Mouse (Mus musculus) forebrain, embryonic 11.5 days (tissue): ENCODE results near the gene Mrpl51. TPM values are rescaled to one million over a fixed set of nuclear protein-coding genes. Genes with fewer than 3 reads are reported as not detected.

ENCODE experiments used
- ATAC-seq: fragments of 200-750 bp; cut with Nextera tagmentation; replicated peaks from 2 replicates; pipeline ENCODE4 v1.8.0; 2017; ENCODE audit warnings: moderate TSS enrichment; ENCODE audit not compliant: low FRiP score
- DNase-seq: peaks from one replicate; pipeline ENCODE4 v3.0.0-alpha.2; 2017; ENCODE audit warnings: low spot score
- H3K27ac ChIP-seq: fragments of 300-500 bp; sonication (generic); 2 replicates; pipeline ENCODE4 v1.5.1; 2014; ENCODE audit warnings: low read depth, low read length
- H3K27me3 ChIP-seq: fragments of 300-500 bp; sonication (generic); 2 replicates; pipeline ENCODE4 v1.6.1; 2014; ENCODE audit warnings: mild to moderate bottlenecking, low read length, mixed read lengths; ENCODE audit not compliant: control insufficient read depth, insufficient read depth
- H3K36me3 ChIP-seq: fragments of 300-500 bp; sonication (generic); 2 replicates; pipeline ENCODE4 v1.6.1; 2014; ENCODE audit warnings: mild to moderate bottlenecking, low read length, moderate library complexity, mixed read lengths; ENCODE audit not compliant: control insufficient read depth, insufficient read depth
- H3K4me1 ChIP-seq: fragments of 300-500 bp; sonication (generic); replicated peaks from 2 replicates; pipeline ENCODE4 v1.6.1; 2014; ENCODE audit warnings: low read length, mixed read lengths; ENCODE audit not compliant: control insufficient read depth, insufficient read depth
- H3K4me2 ChIP-seq: fragments of 300-500 bp; sonication (generic); 2 replicates; pipeline ENCODE4 v1.6.1; 2014; ENCODE audit warnings: low read depth, mild to moderate bottlenecking, low read length, moderate library complexity, mixed read lengths; ENCODE audit not compliant: severe bottlenecking
- H3K4me3 ChIP-seq: fragments of 300-500 bp; sonication (generic); 2 replicates; pipeline ENCODE4 v1.5.1; 2014; ENCODE audit warnings: low read depth, low read length
- H3K9ac ChIP-seq: fragments of 300-500 bp; sonication (generic); 2 replicates; pipeline ENCODE4 v1.6.1; 2014; ENCODE audit warnings: low read length
- H3K9me3 ChIP-seq: fragments of 300-500 bp; sonication (generic); 2 replicates; pipeline ENCODE4 v1.6.1; 2016; ENCODE audit warnings: low read length, mixed read lengths; ENCODE audit not compliant: control insufficient read depth
- WGBS: fragments of 180-500 bp; shearing (Covaris S2); extraction: QIAGEN DNeasy Blood & Tissue Kit; methylation state at CpG from one replicate; pipeline ENCODE4 v1.1.7; 2014; 5-methylcytosine and 5-hydroxymethylcytosine counted together
- polyA plus RNA-seq: library from polyadenylated mRNA; unstranded; fragments of >200 nt; fragmentation: Nextera tagmentation; extraction: Ambion mirVana; gene quantifications from 2 replicates; pipeline ENCODE4 v1.2.1, GENCODE M21; 2014

Mrpl51 gene
- 195 and 197 TPM in 2 replicates for polyA plus RNA-seq

DNA sequence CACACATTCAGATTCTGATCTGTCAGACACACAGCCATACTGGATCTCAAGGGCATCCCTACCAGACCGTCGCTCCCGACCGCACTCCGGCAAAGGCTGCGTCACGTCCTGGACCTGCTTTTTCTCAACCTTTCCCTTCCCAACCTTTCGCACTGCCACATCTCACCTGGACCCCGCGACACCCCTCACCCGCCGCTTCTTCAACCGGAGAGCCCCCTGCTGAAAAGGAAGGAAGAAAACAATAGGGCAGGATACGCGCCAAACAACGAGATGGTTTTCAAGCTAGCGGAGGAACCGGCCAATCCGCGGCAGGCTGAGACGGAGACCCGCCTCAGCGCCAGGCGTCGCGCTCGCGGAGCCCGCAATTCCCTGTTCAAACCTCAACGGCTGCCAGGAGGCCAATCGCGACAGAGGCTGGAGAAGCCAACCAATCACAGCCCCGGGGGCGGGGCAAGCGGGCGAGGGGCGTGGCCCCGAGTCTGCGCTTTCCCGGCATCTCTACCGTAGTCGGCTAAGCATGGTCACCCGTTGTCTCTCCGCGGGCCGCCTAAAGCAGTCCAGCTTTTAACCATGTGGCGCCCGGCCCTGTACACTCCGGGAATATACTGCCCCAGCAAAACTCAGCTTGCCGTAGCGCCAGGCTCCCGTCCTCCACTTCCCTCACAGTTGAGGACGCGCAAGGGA is at the start of gene Mrpl51, which contains the start of gene Ncapd2:
Gene Mrpl51, plus strand, starts transcription at position 470 of the 684 bp plus-strand sequence.
Gene Ncapd2, minus strand, starts transcription at position 370 of the 684 bp plus-strand sequence.
- Histone ChIP-seq H3K4me1 (peaks cover 5% of the 10 kb centered on the region; the same call in 1 of the 2 replicates), H3K4me3 (peak within 1 kb of the TSS; percentile 68), H3K4me2 (peak within 1 kb of the TSS; percentile 86), H3K27me3 (no peaks in the 10 kb centered on the region), H3K27ac (peak within 1 kb of the TSS; percentile 100), H3K9me3 (no peaks in the 10 kb centered on the region), H3K36me3 (peaks cover 20% of the 10 kb centered on the region; the same call in 1 of the 2 replicates), H3K9ac (peak within 1 kb of the TSS; percentile 92)
- under 1% methylated on average over 54 of the region's 54 CpGs for WGBS
- ATAC-seq (peak; percentile 96), DNase-seq (peak; percentile 99)

DNA sequence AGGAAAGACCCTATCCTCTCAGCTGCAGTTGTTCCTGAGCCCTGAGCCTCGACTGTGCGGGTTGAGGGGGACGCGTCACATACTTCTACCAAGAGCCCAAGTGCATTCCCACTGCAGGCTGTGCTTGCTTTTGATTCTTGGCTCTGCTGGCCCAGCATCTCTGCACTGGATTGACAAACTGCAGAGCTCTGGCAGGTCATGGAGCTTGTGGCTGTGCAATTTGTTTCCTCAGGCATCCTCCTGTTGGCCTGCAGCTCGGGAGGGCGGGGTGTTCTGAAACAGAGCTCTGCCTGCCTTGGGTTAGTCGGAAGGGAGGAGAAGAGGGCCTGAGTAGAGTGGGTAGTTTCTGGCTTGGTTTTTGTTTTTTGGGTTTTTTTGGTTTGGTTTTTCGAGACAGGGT is 49.2 kb upstream of the Mrpl51 start:
- H3K4me1 ChIP-seq = peaks cover 12% of the 10 kb centered on the region
- H3K9ac ChIP-seq = no peak overlapping the region
- no peak overlapping the region for H3K27ac ChIP-seq
- no peaks in the 10 kb centered on the region for H3K9me3 ChIP-seq
- no peaks in the 10 kb centered on the region for H3K27me3 ChIP-seq
- H3K36me3 ChIP-seq = peaks cover 27% of the 10 kb centered on the region; the same call in 1 of the 2 replicates
- 93% methylated on average over 8 of the region's 8 CpGs for WGBS
- no peak overlapping the region for H3K4me3 ChIP-seq
- no peak overlapping the region for H3K4me2 ChIP-seq
- DNase-seq (no peak), ATAC-seq (no peak)

DNA sequence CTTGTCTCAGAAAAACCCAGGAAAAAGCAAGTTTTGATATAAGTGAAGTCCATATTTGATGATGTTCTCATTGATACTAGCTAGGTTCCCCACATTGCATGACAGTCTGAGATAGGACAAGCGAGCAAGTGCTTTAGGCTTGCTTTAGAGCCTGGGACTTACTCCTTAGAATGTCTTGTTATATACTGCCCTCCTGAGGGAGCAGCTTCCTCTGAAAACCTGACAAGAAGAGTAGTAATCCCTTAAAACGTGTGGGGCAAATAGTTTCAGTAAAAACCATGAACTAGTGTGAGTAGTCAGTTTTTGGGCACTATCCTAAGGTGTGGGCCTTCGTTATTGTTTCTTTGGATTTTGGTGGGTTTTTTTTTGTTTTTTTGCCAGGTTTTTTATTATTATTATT is 48.5 kb upstream of the Mrpl51 start:
- Histone ChIP-seq H3K36me3 (peaks cover 26% of the 10 kb centered on the region; the same call in 1 of the 2 replicates), H3K9ac (no peak overlapping the region), H3K27ac (no peak overlapping the region), H3K4me3 (no peak overlapping the region), H3K4me1 (peaks cover 12% of the 10 kb centered on the region), H3K4me2 (no peak overlapping the region), H3K27me3 (no peaks in the 10 kb centered on the region), H3K9me3 (no peaks in the 10 kb centered on the region)
- DNase-seq (no peak), ATAC-seq (no peak)
- 85% methylated on average over 3 of the region's 3 CpGs for WGBS

DNA sequence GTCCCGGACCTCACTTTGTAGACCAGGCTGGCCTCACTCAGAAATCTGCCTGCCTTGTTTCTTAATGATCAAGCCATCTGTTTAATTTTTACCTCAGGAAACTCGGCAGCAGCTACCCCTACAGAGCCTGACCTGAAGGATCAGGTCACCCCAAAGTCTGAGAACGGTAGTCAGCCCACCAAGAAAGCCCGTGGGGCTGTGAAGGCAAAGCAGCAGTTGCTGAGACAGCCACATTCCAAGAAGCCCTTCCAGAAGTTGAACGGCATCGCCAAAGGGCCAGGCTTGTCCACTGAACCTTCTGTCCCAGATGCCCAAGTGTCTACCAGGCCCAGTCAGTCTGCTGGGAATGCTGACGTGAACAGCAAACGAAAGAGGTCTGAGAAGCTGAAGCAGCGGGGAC is 47.7 kb upstream of the Mrpl51 start:
- no peaks in the 10 kb centered on the region for H3K27me3 ChIP-seq
- H3K36me3 ChIP-seq = peaks cover 21% of the 10 kb centered on the region; the same call in 1 of the 2 replicates
- H3K27ac ChIP-seq = no peak overlapping the region
- no peak overlapping the region for H3K4me2 ChIP-seq
- H3K4me1 ChIP-seq = peaks cover 12% of the 10 kb centered on the region
- ATAC-seq (no peak), DNase-seq (no peak)
- no peak overlapping the region for H3K9ac ChIP-seq
- no peaks in the 10 kb centered on the region for H3K9me3 ChIP-seq
- WGBS = 89% methylated on average over 9 of the region's 9 CpGs
- H3K4me3 ChIP-seq = no peak overlapping the region

DNA sequence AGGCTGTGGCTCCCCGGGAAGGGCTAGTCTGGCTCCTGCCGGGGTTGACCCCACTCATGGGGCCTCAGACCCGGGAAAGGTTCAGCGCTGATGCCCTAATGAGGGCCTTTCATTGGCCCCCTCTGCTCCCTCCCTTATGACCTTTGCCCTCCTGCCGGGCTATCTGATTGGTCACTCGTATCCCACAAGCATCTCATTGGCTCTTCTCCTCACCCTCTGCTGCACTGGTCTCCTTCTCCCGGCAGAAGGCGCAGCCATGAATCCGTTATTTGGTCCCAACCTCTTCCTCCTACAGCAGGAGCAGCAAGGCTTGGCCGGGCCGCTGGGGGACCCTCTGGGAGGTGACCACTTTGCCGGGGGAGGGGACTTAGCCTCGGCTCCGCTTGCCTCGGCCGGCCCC is 46.6 kb upstream of the Mrpl51 start, which contains the start of gene Iffo1:
Gene Iffo1, plus strand, starts transcription at position 241 of the 400 bp plus-strand sequence.
- H3K4me2 ChIP-seq = peak within 1 kb of the TSS; percentile 75
- H3K36me3 ChIP-seq = peaks cover 14% of the 10 kb centered on the region; the same call in 1 of the 2 replicates
- WGBS = under 1% methylated on average over 16 of the region's 16 CpGs
- H3K4me3 ChIP-seq = peak within 1 kb of the TSS; percentile 73
- H3K9ac ChIP-seq = peak within 1 kb of the TSS; percentile 87
- no peaks in the 10 kb centered on the region for H3K9me3 ChIP-seq
- peak; percentile 92 for DNase-seq
- peaks cover 12% of the 10 kb centered on the region for H3K4me1 ChIP-seq
- no peaks in the 10 kb centered on the region for H3K27me3 ChIP-seq
- peak within 1 kb of the TSS; percentile 90 for H3K27ac ChIP-seq
- peak; percentile 96 for ATAC-seq

DNA sequence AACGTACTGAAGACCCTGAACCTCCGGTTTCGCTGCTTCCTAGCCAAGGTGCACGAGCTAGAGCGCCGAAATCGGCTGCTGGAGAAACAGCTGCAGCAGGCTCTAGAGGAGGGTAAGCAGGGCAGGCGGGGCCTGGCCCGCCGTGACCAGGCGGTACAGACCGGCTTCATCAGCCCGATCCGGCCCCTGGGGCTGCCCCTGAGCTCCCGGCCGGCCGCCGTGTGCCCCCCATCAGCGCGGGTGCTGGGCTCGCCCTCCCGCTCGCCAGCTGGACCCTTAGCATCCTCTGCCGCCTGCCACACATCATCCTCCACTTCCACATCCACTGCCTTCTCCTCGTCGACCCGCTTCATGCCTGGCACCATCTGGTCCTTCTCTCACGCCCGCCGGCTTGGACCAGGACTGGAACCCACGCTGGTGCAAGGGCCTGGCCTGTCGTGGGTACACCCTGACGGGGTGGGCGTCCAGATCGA is 46.1 kb upstream of the Mrpl51 start:
- Histone ChIP-seq H3K4me2 (peak overlapping the region; percentile 75), H3K27me3 (no peaks in the 10 kb centered on the region), H3K36me3 (peaks cover 10% of the 10 kb centered on the region; the same call in 1 of the 2 replicates), H3K4me1 (peaks cover 12% of the 10 kb centered on the region), H3K9me3 (no peaks in the 10 kb centered on the region), H3K27ac (peak overlapping the region; percentile 90), H3K4me3 (peak overlapping the region; percentile 73), H3K9ac (peak overlapping the region; percentile 87)
- DNase-seq (no peak), ATAC-seq (peak; percentile 65)
- 2% methylated on average over 35 of the region's 35 CpGs for WGBS

DNA sequence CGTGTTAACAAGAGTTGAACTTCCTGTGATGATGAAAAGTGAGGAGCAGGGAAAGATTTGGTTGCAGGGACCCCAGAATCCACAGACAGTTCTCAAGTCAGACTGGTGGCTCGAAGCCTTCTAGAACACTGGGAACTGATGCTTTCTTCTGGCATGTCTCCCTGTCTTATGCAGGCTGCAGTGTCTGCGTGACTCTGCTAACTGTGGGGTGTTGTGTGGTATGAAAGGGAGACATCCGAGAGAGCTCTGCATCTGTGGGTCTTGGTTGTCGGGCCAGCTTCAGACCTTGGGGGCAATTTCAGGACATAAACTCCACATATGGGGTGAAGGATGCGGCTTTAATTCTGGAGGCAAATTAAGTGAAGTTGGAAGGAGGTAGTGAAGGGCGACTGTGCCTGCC is 45.5 kb upstream of the Mrpl51 start:
- no peaks in the 10 kb centered on the region for H3K9me3 ChIP-seq
- peak overlapping the region; percentile 73 for H3K4me3 ChIP-seq
- ATAC-seq (no peak), DNase-seq (no peak)
- WGBS = 65% methylated on average over 7 of the region's 7 CpGs
- H3K27ac ChIP-seq = no peak overlapping the region
- no peaks in the 10 kb centered on the region for H3K27me3 ChIP-seq
- peaks cover 4% of the 10 kb centered on the region; the same call in 1 of the 2 replicates for H3K36me3 ChIP-seq
- H3K9ac ChIP-seq = peak overlapping the region; percentile 87
- peaks cover 12% of the 10 kb centered on the region for H3K4me1 ChIP-seq
- peak overlapping the region; percentile 75 for H3K4me2 ChIP-seq

DNA sequence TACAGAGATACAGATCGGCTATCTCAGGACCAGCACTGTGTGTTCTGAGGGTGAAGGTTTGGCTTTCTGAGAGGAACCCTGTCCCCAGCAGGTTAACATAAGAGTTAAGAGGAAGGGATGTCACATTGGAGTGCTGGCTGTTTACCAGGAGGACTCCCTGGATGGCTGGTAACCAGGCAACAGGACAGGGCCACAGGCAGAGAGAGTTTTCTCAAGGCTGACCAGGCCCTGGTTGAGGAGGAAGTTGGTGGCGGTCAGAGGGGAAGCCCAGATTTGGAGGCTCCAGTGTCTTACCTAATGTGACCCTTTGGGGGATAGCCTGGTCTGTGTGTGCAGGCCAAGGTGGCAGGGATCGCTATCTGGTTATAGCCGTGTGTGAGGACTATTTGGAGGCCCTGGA is 44.8 kb upstream of the Mrpl51 start:
- 0 out of 2 replicates have a peak overlapping the region, but pooled peaks have one; percentile 11 for H3K4me2 ChIP-seq
- no peak overlapping the region for H3K4me3 ChIP-seq
- ATAC-seq = no peak
- peaks cover 12% of the 10 kb centered on the region for H3K4me1 ChIP-seq
- H3K27ac ChIP-seq = no peak overlapping the region
- H3K9ac ChIP-seq = peak overlapping the region; percentile 32; the same call in 1 of the 2 replicates
- H3K27me3 ChIP-seq = no peaks in the 10 kb centered on the region
- DNase-seq = no peak
- peaks cover 3% of the 10 kb centered on the region; the same call in 1 of the 2 replicates for H3K36me3 ChIP-seq
- WGBS = 85% methylated on average over 4 of the region's 4 CpGs
- no peaks in the 10 kb centered on the region for H3K9me3 ChIP-seq
